Mouse (Mus musculus) midbrain, embryonic 15.5 days (tissue): ENCODE results near the gene Scel. TPM values are rescaled to one million over a fixed set of nuclear protein-coding genes. Genes with fewer than 3 reads are reported as not detected.
A peak's percentile ranks its signal among the peaks of the same experiment; 100 is the strongest.
"Not testable (repeated sequence)": the region's sequence is repeated elsewhere in the genome, so short reads cannot be mapped to it uniquely, and the experiment has no call there.

Source experiments
- ATAC-seq: fragments of 200-750 bp; cut with Nextera tagmentation; replicated peaks from 2 replicates; pipeline ENCODE4 v1.8.0; 2017; ENCODE audit warnings: moderate TSS enrichment
- H3K27ac ChIP-seq: fragments of 300-500 bp; sonication (generic); 2 replicates; pipeline ENCODE4 v1.5.1; 2015; ENCODE audit warnings: mild to moderate bottlenecking, inconsistent platforms
- H3K27me3 ChIP-seq: fragments of 300-500 bp; sonication (generic); replicated peaks from 2 replicates; pipeline ENCODE4 v1.6.1; 2015; ENCODE audit warnings: inconsistent platforms
- H3K36me3 ChIP-seq: fragments of 300-500 bp; sonication (generic); replicated peaks from 2 replicates; pipeline ENCODE4 v1.6.1; 2015; ENCODE audit warnings: inconsistent platforms
- H3K4me1 ChIP-seq: fragments of 300-500 bp; sonication (generic); 2 replicates; pipeline ENCODE4 v1.6.1; 2015; ENCODE audit warnings: inconsistent platforms
- H3K4me2 ChIP-seq: fragments of 300-500 bp; sonication (generic); 2 replicates; pipeline ENCODE4 v1.6.1; 2015; ENCODE audit warnings: inconsistent platforms, mild to moderate bottlenecking, moderate library complexity
- H3K4me3 ChIP-seq: fragments of 300-500 bp; sonication (generic); 2 replicates; pipeline ENCODE4 v1.5.1; 2015; ENCODE audit warnings: mild to moderate bottlenecking, inconsistent platforms
- H3K9ac ChIP-seq: fragments of 300-500 bp; sonication (generic); 2 replicates; pipeline ENCODE4 v1.6.1; 2015; ENCODE audit warnings: mild to moderate bottlenecking, inconsistent platforms
- H3K9me3 ChIP-seq: fragments of 300-500 bp; sonication (generic); 2 replicates; pipeline ENCODE4 v1.6.1; 2016; ENCODE audit warnings: inconsistent platforms
- WGBS: fragments of 180-500 bp; shearing (Covaris S2); methylation state at CpG from one replicate; pipeline ENCODE4 v1.1.7; 2015; ENCODE audit warnings: mixed read lengths; 5-methylcytosine and 5-hydroxymethylcytosine counted together
- polyA plus RNA-seq: library from polyadenylated mRNA; unstranded; fragments of >200 nt; fragmentation: Nextera tagmentation; extraction: Ambion mirVana; gene quantifications from 2 replicates; pipeline ENCODE4 v1.2.1, GENCODE M21; 2015

Gene Scel
- polyA plus RNA-seq: 0.14 and 0.19 TPM in 2 replicates

DNA sequence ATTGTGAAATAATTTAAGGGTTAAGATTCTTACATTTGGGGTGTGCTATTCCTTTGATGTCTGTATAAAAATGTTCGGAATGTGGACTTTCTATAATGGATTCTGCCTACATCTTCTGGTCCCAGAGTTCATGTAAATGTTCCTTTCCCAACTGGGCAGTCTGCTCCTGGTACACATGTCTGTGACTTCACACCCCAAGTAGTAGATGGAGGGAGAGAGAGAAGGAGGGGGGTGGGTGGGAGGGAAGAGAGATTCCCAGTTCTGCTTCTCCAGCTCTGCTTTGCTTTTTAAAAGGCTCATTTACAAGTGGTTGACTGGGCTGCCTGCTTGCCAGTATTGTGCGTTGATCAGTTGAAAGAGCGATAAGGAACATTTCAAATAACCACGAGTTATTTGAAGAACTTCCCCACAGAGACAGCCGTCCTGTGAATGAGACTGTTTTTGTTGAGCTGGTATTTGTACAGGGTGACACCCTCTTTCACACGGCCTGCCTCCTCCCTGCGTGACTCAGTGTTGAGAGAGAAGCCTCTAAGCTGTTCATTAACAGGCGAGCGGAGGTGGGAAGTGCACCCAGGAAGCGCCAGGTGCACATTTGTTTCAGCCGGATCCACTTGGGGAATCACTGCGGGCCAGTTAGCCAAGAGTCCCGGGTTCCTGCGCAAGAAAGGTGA lies at the start of gene Scel:
TSS of gene Scel (plus strand) at position 541 of the 671 bp plus-strand sequence.
- H3K4me1 ChIP-seq: peaks cover 5% of the 10 kb centered on the region
- no peak within 1 kb of the TSS for H3K4me3 ChIP-seq
- H3K27ac ChIP-seq: no peak within 1 kb of the TSS
- H3K36me3 ChIP-seq: no peaks in the 10 kb centered on the region
- no peaks in the 10 kb centered on the region for H3K9me3 ChIP-seq
- no peak within 1 kb of the TSS for H3K9ac ChIP-seq
- 18% methylated on average over 14 of the region's 14 CpGs for WGBS
- H3K27me3 ChIP-seq: no peaks in the 10 kb centered on the region
- no peak for ATAC-seq
- peak within 1 kb of the TSS; percentile 34 for H3K4me2 ChIP-seq

DNA sequence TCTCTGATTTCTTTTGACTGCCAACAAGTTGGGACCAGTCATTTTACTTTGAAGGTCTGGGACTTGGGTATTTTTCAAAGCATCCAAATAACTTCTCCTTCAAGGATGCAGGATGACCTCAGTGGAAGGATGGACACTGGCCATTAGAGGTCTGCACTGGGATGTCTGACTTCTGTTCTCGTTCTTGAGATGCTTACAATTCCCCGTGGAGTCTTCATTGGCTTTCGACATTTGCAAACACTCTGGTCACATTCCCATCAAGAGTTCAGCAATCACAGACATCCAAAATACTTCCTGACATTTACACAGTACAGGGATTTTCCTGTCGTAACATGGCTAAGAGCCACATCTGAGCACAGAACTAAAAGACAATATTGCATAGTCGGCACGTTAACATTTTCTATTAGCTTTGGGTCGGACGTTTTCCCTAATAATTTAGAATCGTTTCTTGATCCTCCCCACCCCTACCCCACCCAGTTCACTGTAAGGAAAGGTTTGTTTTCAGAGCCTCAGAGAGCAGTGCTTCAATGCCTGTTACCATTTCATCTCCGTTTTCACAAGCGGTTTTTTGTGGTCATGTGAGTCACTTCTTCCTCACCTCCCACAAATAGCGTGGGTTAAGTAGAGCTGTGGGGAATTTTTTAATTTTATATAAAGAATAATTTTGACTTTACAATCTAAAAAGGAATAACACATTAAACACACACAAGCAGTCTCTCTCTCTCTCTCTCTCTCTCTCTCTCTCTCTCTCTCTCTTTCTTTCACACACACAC lies 44.3 kb upstream of the Scel start:
- Histone ChIP-seq H3K4me3 (no peak overlapping the region), H3K4me1 (0 out of 2 replicates have a peak, but pooled peaks cover 5% of the 10 kb centered on the region), H3K9me3 (no peaks in the 10 kb centered on the region), H3K27me3 (no peaks in the 10 kb centered on the region), H3K9ac (no peak overlapping the region), H3K4me2 (no peak overlapping the region), H3K27ac (no peak overlapping the region), H3K36me3 (no peaks in the 10 kb centered on the region)
- ATAC-seq: 0 out of 2 replicates have a peak, but pooled peaks have one; percentile 22
- WGBS: 84% methylated on average over 12 of the region's 12 CpGs

DNA sequence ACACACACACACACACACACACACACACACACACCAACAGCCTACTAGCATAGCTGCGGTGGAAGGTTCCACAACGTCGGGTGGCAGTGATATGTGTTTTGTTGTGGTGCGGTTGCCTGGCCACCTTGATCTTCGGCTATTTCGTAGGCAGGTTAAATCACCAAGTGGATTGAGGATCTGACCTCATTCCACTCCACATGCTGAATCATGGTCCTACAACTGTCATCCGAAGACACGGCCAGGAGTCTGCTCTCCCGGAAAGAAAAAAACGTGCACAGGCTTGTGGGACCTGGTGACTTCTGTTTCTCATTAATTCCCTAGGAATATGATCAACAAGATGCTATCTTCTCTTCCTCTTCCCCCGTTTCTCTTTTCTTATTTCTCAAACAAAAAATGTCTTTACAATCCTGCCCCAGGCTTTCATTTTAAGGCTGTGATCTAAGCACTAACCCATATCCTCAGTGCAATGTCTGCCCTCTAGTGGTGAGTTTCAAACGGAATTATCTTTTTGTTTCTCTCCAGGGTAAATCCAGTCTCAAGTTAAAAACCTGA lies 43.6 kb upstream of the Scel start:
- H3K4me3 ChIP-seq: 0 out of 2 replicates have a peak overlapping the region, but pooled peaks have one; percentile 11
- WGBS: 55% methylated on average over 12 of the region's 12 CpGs
- ATAC-seq: peak; percentile 86
- H3K9ac ChIP-seq: no peak overlapping the region
- H3K27ac ChIP-seq: no peak overlapping the region
- H3K9me3 ChIP-seq: no peaks in the 10 kb centered on the region
- H3K36me3 ChIP-seq: no peaks in the 10 kb centered on the region
- no peaks in the 10 kb centered on the region for H3K27me3 ChIP-seq
- H3K4me2 ChIP-seq: peak overlapping the region; percentile 32; the same call in 1 of the 2 replicates
- H3K4me1 ChIP-seq: 0 out of 2 replicates have a peak, but pooled peaks cover 5% of the 10 kb centered on the region

DNA sequence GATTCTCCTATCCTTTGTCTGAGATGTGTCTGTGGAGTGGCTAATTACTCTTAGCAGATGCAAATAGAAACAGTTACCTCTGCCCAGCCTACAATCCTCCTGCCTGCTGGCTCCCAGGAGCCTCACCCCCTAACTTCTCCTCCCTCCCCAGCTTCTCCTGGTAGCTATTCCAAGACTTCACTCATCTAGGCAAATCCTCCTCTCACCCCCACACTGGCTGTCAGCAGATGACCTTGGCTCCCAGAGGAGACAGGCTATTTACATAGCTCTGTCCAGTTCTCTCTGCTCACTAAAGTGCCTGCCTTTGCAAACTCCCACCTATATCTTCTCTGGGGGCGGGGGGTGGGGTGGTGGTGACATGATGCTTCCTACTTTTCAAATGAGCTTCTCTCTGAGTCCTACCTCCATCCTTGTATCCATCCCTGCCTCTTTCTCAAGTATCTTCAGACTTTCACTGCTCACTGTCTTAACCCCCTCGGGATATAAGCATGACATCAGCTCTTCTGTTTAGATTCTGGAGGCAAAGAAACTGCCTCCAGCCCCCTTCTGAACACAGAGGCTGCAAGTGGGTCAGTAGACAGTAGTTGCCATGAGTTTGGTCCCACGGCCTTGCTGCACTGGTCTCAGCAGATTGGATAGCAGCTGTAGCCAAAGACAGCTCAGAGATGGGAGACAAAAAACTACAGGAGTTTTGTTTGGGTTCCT lies 41.9 kb upstream of the Scel start:
- Histone ChIP-seq H3K4me3 (no peak overlapping the region), H3K27ac (no peak overlapping the region), H3K4me2 (no peak overlapping the region), H3K27me3 (no peaks in the 10 kb centered on the region), H3K9ac (no peak overlapping the region), H3K36me3 (no peaks in the 10 kb centered on the region), H3K9me3 (no peaks in the 10 kb centered on the region), H3K4me1 (0 out of 2 replicates have a peak, but pooled peaks cover 5% of the 10 kb centered on the region)
- ATAC-seq: no peak
- 53% methylated on average over 3 of the region's 3 CpGs for WGBS

DNA sequence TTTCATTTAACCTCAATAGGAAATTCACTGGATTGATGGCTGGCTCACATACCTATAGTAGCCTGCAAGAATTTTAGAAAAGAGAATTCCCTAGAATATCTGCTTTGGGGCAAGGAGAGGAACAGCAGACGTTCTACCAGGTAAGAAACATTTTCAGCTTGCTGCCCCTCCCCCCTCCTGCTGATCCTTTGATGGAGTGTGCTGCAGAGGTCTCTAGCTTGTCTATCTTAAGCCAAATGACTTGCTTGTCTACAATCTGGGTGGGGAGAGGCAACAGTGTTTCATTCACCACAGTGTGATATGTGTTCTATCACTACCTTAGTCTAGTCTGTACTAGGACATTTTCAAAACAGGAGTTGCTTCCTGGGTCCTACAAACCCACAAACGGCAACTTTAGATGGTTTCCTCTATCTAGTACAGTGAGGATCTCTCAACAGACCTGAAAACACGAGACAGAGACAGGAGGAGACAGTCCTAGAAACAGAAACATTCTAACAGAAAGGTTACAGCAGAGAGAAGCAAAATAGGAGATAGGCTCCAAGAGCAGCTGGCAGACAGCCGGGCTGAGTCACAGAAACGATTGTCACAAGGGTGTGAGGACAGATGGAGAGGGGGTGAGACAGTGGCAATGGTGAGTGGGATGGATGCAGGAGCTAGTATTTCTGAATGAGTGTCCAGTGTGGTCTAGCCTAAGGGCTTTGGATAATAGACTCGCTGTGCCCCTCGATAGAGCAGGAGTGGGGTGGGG lies 41.2 kb upstream of the Scel start:
- 50% methylated on average over 7 of the region's 7 CpGs for WGBS
- Histone ChIP-seq H3K27me3 (no peaks in the 10 kb centered on the region), H3K27ac (no peak overlapping the region), H3K4me2 (no peak overlapping the region), H3K4me1 (0 out of 2 replicates have a peak, but pooled peaks cover 5% of the 10 kb centered on the region), H3K9ac (no peak overlapping the region), H3K36me3 (no peaks in the 10 kb centered on the region), H3K4me3 (no peak overlapping the region), H3K9me3 (no peaks in the 10 kb centered on the region)
- ATAC-seq: no peak

DNA sequence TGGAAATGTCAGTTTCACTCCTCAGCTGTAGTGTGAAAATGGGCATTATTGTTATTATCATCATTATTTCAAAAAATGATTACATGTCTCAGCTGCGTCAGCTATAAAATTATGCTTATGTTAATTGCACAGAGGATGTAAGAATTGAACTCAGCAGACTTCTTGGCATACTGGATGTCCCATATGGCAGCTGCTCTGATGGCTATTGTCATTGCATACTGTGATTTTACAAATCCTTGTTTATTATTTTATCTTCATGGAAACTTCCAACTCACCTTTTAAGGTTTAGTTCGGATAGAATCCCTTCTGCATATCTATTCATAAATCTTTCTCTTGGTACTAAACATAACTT lies 40.6 kb upstream of the Scel start:
- H3K27ac ChIP-seq: no peak overlapping the region

DNA sequence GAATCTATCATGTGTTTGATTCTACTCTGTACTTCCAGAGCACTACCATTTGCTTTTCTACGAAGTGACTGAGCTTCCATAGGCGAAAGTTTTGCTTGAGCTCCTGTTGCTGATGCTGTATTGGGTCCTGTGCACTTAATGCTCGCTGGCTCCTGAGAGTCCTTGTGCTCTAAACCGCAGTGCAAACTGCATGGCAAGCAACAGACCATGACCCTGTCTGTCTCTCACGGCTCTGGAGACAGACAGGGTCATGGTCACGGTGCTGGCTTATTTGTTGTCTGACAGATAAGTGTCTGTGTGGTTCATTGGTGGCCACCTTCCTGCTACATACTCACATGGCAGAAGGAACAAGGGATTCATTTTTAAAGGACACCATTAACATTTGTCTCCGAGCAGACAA lies 37.8 kb upstream of the Scel start:
- WGBS: 63% methylated on average over 7 of the region's 7 CpGs
- H3K4me1 ChIP-seq: 0 out of 2 replicates have a peak, but pooled peaks cover 3% of the 10 kb centered on the region
- no peak for ATAC-seq
- H3K9me3 ChIP-seq: no peaks in the 10 kb centered on the region
- no peak overlapping the region for H3K4me3 ChIP-seq
- H3K36me3 ChIP-seq: no peaks in the 10 kb centered on the region
- H3K27ac ChIP-seq: no peak overlapping the region
- no peak overlapping the region for H3K9ac ChIP-seq
- no peak overlapping the region for H3K4me2 ChIP-seq
- no peaks in the 10 kb centered on the region for H3K27me3 ChIP-seq

More for the DNA sequence above, 40.6 kb upstream of the Scel start:
- Histone ChIP-seq H3K4me2 (no peak overlapping the region), H3K27me3 (no peaks in the 10 kb centered on the region), H3K36me3 (no peaks in the 10 kb centered on the region), H3K9ac (no peak overlapping the region), H3K4me3 (no peak overlapping the region), H3K9me3 (no peaks in the 10 kb centered on the region), H3K4me1 (0 out of 2 replicates have a peak, but pooled peaks cover 5% of the 10 kb centered on the region)
- WGBS: 70% methylated on average over 2 of the region's 2 CpGs
- no peak for ATAC-seq

DNA sequence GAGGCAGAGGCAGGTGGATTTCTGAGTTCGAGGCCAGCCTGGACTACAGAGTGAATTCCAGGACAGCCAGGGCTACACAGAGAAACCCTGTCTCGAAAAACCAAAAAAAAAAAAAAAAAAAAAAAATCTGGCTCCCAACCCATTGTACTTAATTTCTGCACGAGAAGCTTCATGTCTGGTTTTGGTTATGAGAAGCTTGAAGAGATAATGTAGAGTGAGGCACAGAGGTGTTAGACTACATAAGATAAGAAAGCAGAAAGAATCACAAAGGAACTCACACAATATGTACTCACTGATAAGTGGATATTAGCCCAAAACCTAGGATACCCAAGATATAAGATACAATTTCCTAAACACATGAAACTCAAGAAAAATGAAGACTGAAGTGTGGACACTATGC lies 36.9 kb upstream of the Scel start:
- 78% methylated on average over 3 of the region's 3 CpGs for WGBS
- H3K36me3 ChIP-seq, ATAC-seq, H3K27ac ChIP-seq, H3K9me3 ChIP-seq, H3K4me1 ChIP-seq, H3K9ac ChIP-seq, H3K4me2 ChIP-seq, H3K4me3 ChIP-seq, H3K27me3 ChIP-seq: not testable (repeated sequence)

DNA sequence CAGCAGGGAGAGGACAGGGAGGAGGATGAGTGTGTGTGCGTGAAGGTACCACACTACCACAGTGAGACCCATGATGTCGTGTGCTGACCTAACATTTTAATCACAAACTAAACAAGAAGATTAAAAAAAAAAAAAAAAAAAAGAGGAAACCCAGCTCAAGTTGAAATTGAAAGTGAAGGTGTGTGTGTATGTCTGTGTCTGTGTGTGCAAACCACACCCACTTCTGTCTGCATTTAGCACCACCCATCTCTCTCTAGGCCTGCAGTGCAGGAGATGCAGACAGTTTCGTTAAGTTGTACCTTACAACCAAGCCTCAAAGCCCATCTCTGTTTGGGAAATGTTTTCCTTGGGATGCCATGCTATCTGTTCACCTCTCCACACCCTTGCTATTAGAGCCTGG lies 35.9 kb upstream of the Scel start:
- Histone ChIP-seq H3K27me3 (no peaks in the 10 kb centered on the region), H3K9ac (no peak overlapping the region), H3K4me3 (no peak overlapping the region), H3K9me3 (no peaks in the 10 kb centered on the region), H3K4me1 (0 out of 2 replicates have a peak, but pooled peaks cover 1% of the 10 kb centered on the region), H3K36me3 (no peaks in the 10 kb centered on the region), H3K27ac (no peak overlapping the region), H3K4me2 (no peak overlapping the region)
- WGBS: 86% methylated on average over 3 of the region's 3 CpGs
- ATAC-seq: no peak

DNA sequence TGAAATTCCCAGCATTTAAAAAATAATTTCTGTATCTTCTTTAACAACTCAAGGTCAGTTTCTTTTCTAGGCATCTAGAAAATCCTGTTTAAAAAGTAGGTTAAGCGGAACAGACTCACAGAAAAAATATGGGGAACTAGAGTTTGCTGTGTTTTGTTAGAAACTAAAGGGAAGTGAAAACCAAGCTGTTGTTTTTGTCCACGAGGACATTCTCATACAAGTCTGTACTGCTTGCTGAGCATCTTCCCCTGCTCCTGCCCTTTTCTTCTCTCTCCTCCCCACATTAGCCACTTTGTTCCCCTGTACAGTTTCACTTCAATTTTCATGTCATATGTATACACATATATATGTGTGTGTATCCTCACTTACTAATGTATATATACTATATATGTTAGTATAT lies 35.2 kb upstream of the Scel start:
- no peaks in the 10 kb centered on the region for H3K36me3 ChIP-seq
- no peaks in the 10 kb centered on the region for H3K4me1 ChIP-seq
- no peaks in the 10 kb centered on the region for H3K9me3 ChIP-seq
- no peak overlapping the region for H3K4me3 ChIP-seq
- H3K27me3 ChIP-seq: no peaks in the 10 kb centered on the region
- 81% methylated on average over 2 of the region's 2 CpGs for WGBS
- no peak overlapping the region for H3K27ac ChIP-seq
- H3K9ac ChIP-seq: no peak overlapping the region
- no peak overlapping the region for H3K4me2 ChIP-seq
- no peak for ATAC-seq

DNA sequence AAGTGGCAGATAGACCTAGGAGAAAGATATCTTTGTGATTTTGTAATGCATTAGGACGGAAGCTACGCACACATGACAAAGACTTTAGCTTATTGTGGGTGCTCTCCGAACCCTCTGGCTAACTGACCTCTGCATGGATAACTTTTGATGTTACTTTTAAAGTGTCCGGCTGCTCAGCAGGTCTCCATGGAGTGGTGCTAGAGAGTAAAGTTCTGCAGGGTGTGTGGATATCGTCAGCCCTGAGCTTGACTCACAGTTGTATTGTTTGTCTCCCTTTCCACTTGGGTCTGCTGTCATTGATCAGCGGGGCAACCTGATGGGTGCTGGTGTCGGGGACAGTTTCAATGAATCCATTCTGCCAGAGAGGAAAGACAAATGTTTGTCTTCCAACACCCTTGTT lies 33.7 kb upstream of the Scel start:
- no peaks in the 10 kb centered on the region for H3K27me3 ChIP-seq
- WGBS: 58% methylated on average over 7 of the region's 7 CpGs

More for the DNA sequence above, 33.7 kb upstream of the Scel start:
- Histone ChIP-seq H3K36me3 (no peaks in the 10 kb centered on the region), H3K4me3 (no peak overlapping the region), H3K4me2 (no peak overlapping the region), H3K27ac (no peak overlapping the region), H3K4me1 (no peaks in the 10 kb centered on the region), H3K9ac (no peak overlapping the region), H3K9me3 (no peaks in the 10 kb centered on the region)
- no peak for ATAC-seq
